Mouse (Mus musculus): ENCODE results near the gene Eif5a.

- TF ChIP-seq CTCF (IDR thresholded peaks at IDR 0.05; ENCODE audit: low read depth) (no peak), EP300 (IDR thresholded peaks at IDR 0.05; ENCODE audit: low read depth) (peak; percentile 67; the same call in 1 of the 2 replicates)
Observed at GRCm38 (mm10) chr11:69947337-69948065, 25.7 kb upstream of the Eif5a start.

Measured in heart, postnatal 0 days (tissue).